Comparison of ENCODE assay signal across 22 mouse cellular contexts in genomic region chr2:52744099-52744498, GRCm38 (mm10). TPM values are rescaled to one million over a fixed set of nuclear protein-coding genes. Genes with fewer than 3 reads are reported as not detected.
DNase-seq lines count a peak whose midpoint lies in the region; ATAC-seq and TF ChIP-seq lines count a peak whose summit lies in the region.
"Had no signal": no experiment of that assay in that cellular context is flagged by ENCODE, and none has a peak within 500 bp of the region (broad histone marks: within the 10 kb centered on the region; RNA-seq: fewer than 3 reads in every experiment).

No protein-coding gene starts in this region.

- TF ChIP-seq EP300 in heart, adult 2 months (IDR thresholded peaks at IDR 0.05; ENCODE audit: insufficient read depth, low read depth, low read length) = no peak

- no peaks in the 10 kb centered on the region for H3K9me3 ChIP-seq in hindbrain, embryonic 11.5 days (ENCODE audit: control insufficient read depth, low read length)
- no peaks in the 10 kb centered on the region for H3K9me3 ChIP-seq in forebrain, embryonic 11.5 days (ENCODE audit: control insufficient read depth, low read length)
- H3K9me3 ChIP-seq: forebrain, embryonic 13.5 days; heart, embryonic 10.5 days; hindbrain, embryonic 15.5 days; liver, embryonic 13.5 days had no signal

- peaks cover 3% of the 10 kb centered on the region; the same call in 1 of the 2 replicates for H3K79me2 ChIP-seq in heart, adult 2 months (replicated peaks; ENCODE audit: control insufficient read depth, insufficient read depth, low read length)

- TF ChIP-seq CTCF in heart, adult 2 months (IDR thresholded peaks at IDR 0.05) = peak; percentile 52
- peak; percentile 26 for TF ChIP-seq CTCF in left cerebral cortex, adult 2 months (IDR thresholded peaks at IDR 0.05)

- peaks cover 1% of the 10 kb centered on the region; the same call in 1 of the 2 replicates for H3K4me1 ChIP-seq in heart, adult 2 months (ENCODE audit: control insufficient read depth, insufficient read depth, low read length)
- no peaks in the 10 kb centered on the region for H3K4me1 ChIP-seq in hindbrain, embryonic 11.5 days (replicated peaks; ENCODE audit: control insufficient read depth, insufficient read depth, low read length)
- no peaks in the 10 kb centered on the region for H3K4me1 ChIP-seq in forebrain, embryonic 11.5 days (replicated peaks; ENCODE audit: control insufficient read depth, insufficient read depth, low read length)

- ATAC-seq in hindbrain, embryonic 11.5 days (ENCODE audit: low FRiP score) = no peak
- no peak for ATAC-seq in forebrain, embryonic 11.5 days (replicated peaks; ENCODE audit: low FRiP score)
- ATAC-seq: activated CD4-positive, CD25-positive, alpha-beta regulatory T cell, adult 4 months; forebrain, embryonic 13.5 days had no signal

- H3K4me2 ChIP-seq in hindbrain, embryonic 11.5 days (replicated peaks; ENCODE audit: low read depth, low read length) = no peak overlapping the region
- H3K4me2 ChIP-seq in forebrain, embryonic 11.5 days (ENCODE audit: low read depth, low read length, severe bottlenecking) = no peak overlapping the region
- H3K4me2 ChIP-seq: forebrain, embryonic 13.5 days; hindbrain, embryonic 15.5 days had no signal

- no peak for TF ChIP-seq POLR2A in heart, adult 2 months (IDR thresholded peaks at IDR 0.05; ENCODE audit: insufficient read depth, low read depth, low read length)

- no peak for DNase-seq in heart, adult 2 months
- no peak for DNase-seq in heart, adult 18-20 months
- no peak for DNase-seq in left cerebral cortex, adult 2 months (ENCODE audit: extremely low spot score in 1 of 2, low spot score in 2 of 2)
- DNase-seq in left cerebral cortex, postnatal 4 days = no peak
- DNase-seq in CD4-positive helper T cell, adult 2 months (ENCODE audit: low read depth, low spot score) = peak; percentile 21
- peak; percentile 8 for DNase-seq in T-cell, adult 2 months (ENCODE audit: low spot score)
- no peak for DNase-seq in hindbrain, embryonic 11.5 days (ENCODE audit: low spot score)
- DNase-seq in forebrain, embryonic 11.5 days (ENCODE audit: low spot score) = no peak
- DNase-seq: adrenal gland, postnatal 10 days; cerebellum, adult 9-11 months; gastrocnemius, postnatal 25 days; heart, postnatal 10 days; kidney, adult 18-20 months; kidney, postnatal 14 days; layer of hippocampus, adult 9-11 months; liver, embryonic 13.5 days; midbrain, embryonic 14.5 days; thymus, adult 2 months had no signal

- intact Hi-C loops in heart, adult 2 months (cut with DNase I) = loop anchor here (5.0 kb wide), 2 partner anchors 317 to 448 kb away; partner anchors contain the start of genes Arl6ip6 and Prpf40a
- intact Hi-C loops in left cerebral cortex, adult 2 months (cut with DNase I) = no loop called here
- intact Hi-C loops in left cerebral cortex, postnatal 4 days (cut with DNase I) = loop anchor here (10.0 kb wide), 1 partner anchor 109 kb away; no protein-coding TSS in a partner anchor

- no peak overlapping the region for H3K27ac ChIP-seq in heart, adult 2 months
- H3K27ac ChIP-seq in left cerebral cortex, adult 2 months = no peak overlapping the region
- H3K27ac ChIP-seq in hindbrain, embryonic 11.5 days (ENCODE audit: low read depth, low read length) = no peak overlapping the region
- H3K27ac ChIP-seq in forebrain, embryonic 11.5 days (ENCODE audit: low read depth, low read length) = no peak overlapping the region
- H3K27ac ChIP-seq: forebrain, embryonic 13.5 days; heart, embryonic 10.5 days; hindbrain, embryonic 15.5 days; liver, embryonic 13.5 days had no signal

- H3K27me3 ChIP-seq in heart, adult 2 months (ENCODE audit: control insufficient read depth, insufficient read depth, low read length) = no peaks in the 10 kb centered on the region
- no peaks in the 10 kb centered on the region for H3K27me3 ChIP-seq in hindbrain, embryonic 11.5 days (ENCODE audit: control insufficient read depth, insufficient read depth, low read length)
- H3K27me3 ChIP-seq in forebrain, embryonic 11.5 days (ENCODE audit: control insufficient read depth, insufficient read depth, low read length) = no peaks in the 10 kb centered on the region
- H3K27me3 ChIP-seq: forebrain, embryonic 13.5 days; hindbrain, embryonic 15.5 days; liver, embryonic 13.5 days had no signal

- no peak overlapping the region for H3K9ac ChIP-seq in heart, adult 2 months (ENCODE audit: low read depth, low read length)
- H3K9ac ChIP-seq in hindbrain, embryonic 11.5 days (ENCODE audit: low read depth, low read length) = no peak overlapping the region
- no peak overlapping the region for H3K9ac ChIP-seq in forebrain, embryonic 11.5 days (ENCODE audit: low read length)
- H3K9ac ChIP-seq: forebrain, embryonic 13.5 days; hindbrain, embryonic 15.5 days; liver, embryonic 13.5 days had no signal

- H3K4me3 ChIP-seq in heart, adult 2 months = no peak overlapping the region
- no peak overlapping the region for H3K4me3 ChIP-seq in left cerebral cortex, adult 2 months
- H3K4me3 ChIP-seq in hindbrain, embryonic 11.5 days (ENCODE audit: low read depth, low read length) = no peak overlapping the region
- no peak overlapping the region for H3K4me3 ChIP-seq in forebrain, embryonic 11.5 days (ENCODE audit: low read depth, low read length)
- H3K4me3 ChIP-seq: forebrain, embryonic 13.5 days; heart, embryonic 10.5 days; hindbrain, embryonic 15.5 days had no signal

- no peaks in the 10 kb centered on the region for H3K36me3 ChIP-seq in heart, adult 2 months (ENCODE audit: control insufficient read depth, insufficient read depth, low read length)
- no peaks in the 10 kb centered on the region for H3K36me3 ChIP-seq in hindbrain, embryonic 11.5 days (ENCODE audit: control insufficient read depth, insufficient read depth, low read length)
- no peaks in the 10 kb centered on the region for H3K36me3 ChIP-seq in forebrain, embryonic 11.5 days (ENCODE audit: control insufficient read depth, insufficient read depth, low read length)
- H3K36me3 ChIP-seq: hindbrain, embryonic 15.5 days; liver, embryonic 13.5 days had no signal

RNA-seq across cellular contexts. Expression of gene Stam2, which starts 2.0 kb away (rescaled TPM):
- total RNA-seq in heart, adult 2 months (2021) = 10 to 100 TPM; 16.4 to 17.1 TPM
- polyA plus RNA-seq in heart, adult 2 months (2012; rRNA removed) = 5.9 and 8.8 TPM in 2 replicates
- 10 to 100 TPM; 16.8 to 18.1 TPM for total RNA-seq in heart, adult 18-20 months (2021)
- 10 to 100 TPM; 25.2 to 26.6 TPM for total RNA-seq in left cerebral cortex, adult 2 months (2021)
- 10 to 100 TPM; 36.4 to 38.2 TPM for total RNA-seq in left cerebral cortex, postnatal 4 days (2021)
- polyA plus RNA-seq in hindbrain, embryonic 11.5 days (2014; fragmentation: Nextera tagmentation; extraction: Ambion mirVana) = 45.9 and 48.8 TPM in 2 replicates
- polyA plus RNA-seq in forebrain, embryonic 11.5 days (2014; fragmentation: Nextera tagmentation; extraction: Ambion mirVana) = 39.8 and 42.9 TPM in 2 replicates

Comparison
In these comparisons a context has a peak if more than half of its experiments do, and no peak if none do; other contexts are left out.
1. DNase-seq: peak in CD4-positive helper T cell, adult 2 months (single experiment) and T-cell, adult 2 months (single experiment); none in heart, adult 2 months (0 of 2), heart, adult 18-20 months (0 of 2), left cerebral cortex, adult 2 months (0 of 2), left cerebral cortex, postnatal 4 days (single experiment), hindbrain, embryonic 11.5 days (single experiment) and forebrain, embryonic 11.5 days (single experiment).